ENCODE assay signal across 8 mouse cellular contexts in genomic region chr12:113187584-113188295, GRCm38 (mm10). TPM values are rescaled to one million over a fixed set of nuclear protein-coding genes. Genes with fewer than 3 reads are reported as not detected.
DNase-seq lines count a peak whose midpoint lies in the region; ATAC-seq lines count a peak whose summit lies in the region.

No protein-coding gene starts in this region.

- H3K9me3 ChIP-seq in heart, embryonic 16.5 days (replicated peaks; ENCODE audit: control insufficient read depth, low read length) = no peaks in the 10 kb centered on the region; the same call in 1 of the 2 replicates
- no peaks in the 10 kb centered on the region for H3K9me3 ChIP-seq in liver, embryonic 13.5 days (replicated peaks)
- no peaks in the 10 kb centered on the region for H3K9me3 ChIP-seq in neural tube, embryonic 11.5 days (ENCODE audit: control insufficient read depth, low read length)
- no peaks in the 10 kb centered on the region for H3K9me3 ChIP-seq in stomach, embryonic 15.5 days

- H3K27me3 ChIP-seq in heart, embryonic 16.5 days (ENCODE audit: control insufficient read depth, insufficient read depth, low read length) = peaks cover 36% of the 10 kb centered on the region
- H3K27me3 ChIP-seq in liver, embryonic 13.5 days = peaks cover 60% of the 10 kb centered on the region
- no peaks in the 10 kb centered on the region for H3K27me3 ChIP-seq in neural tube, embryonic 11.5 days (ENCODE audit: control insufficient read depth, insufficient read depth, low read length)
- peaks cover 27% of the 10 kb centered on the region for H3K27me3 ChIP-seq in stomach, embryonic 15.5 days (replicated peaks)

- ATAC-seq in CD4-positive, CD25-positive, alpha-beta regulatory T cell, adult 4 months = peak; percentile 88
- ATAC-seq in erythroid progenitor cell, adult 5-6 weeks (replicated peaks; ENCODE audit: low FRiP score, poor library complexity, severe bottlenecking) = 0 out of 2 replicates have a peak, but pooled peaks have one; percentile 35
- ATAC-seq in heart, embryonic 16.5 days (replicated peaks; ENCODE audit: extremely low read depth, insufficient read depth, low FRiP score) = peak; percentile 51; the same call in 1 of the 2 replicates
- ATAC-seq in liver, embryonic 13.5 days (ENCODE audit: low read depth) = 0 out of 2 replicates have a peak, but pooled peaks have one; percentile 43
- peak; percentile 28 for ATAC-seq in neural tube, embryonic 11.5 days (ENCODE audit: insufficient read depth, low FRiP score, low TSS enrichment)
- peak; percentile 44 for ATAC-seq in stomach, embryonic 15.5 days (ENCODE audit: insufficient read depth, low FRiP score, low read depth)

- no peak overlapping the region for H3K27ac ChIP-seq in heart, embryonic 16.5 days (ENCODE audit: low read length)
- no peak overlapping the region for H3K27ac ChIP-seq in liver, embryonic 13.5 days
- no peak overlapping the region for H3K27ac ChIP-seq in neural tube, embryonic 11.5 days (ENCODE audit: low read depth, low read length)
- H3K27ac ChIP-seq in stomach, embryonic 15.5 days = no peak overlapping the region

- H3K36me3 ChIP-seq in heart, embryonic 16.5 days (ENCODE audit: control insufficient read depth, insufficient read depth) = no peaks in the 10 kb centered on the region
- H3K36me3 ChIP-seq in liver, embryonic 13.5 days = no peaks in the 10 kb centered on the region
- 0 out of 2 replicates have a peak, but pooled peaks cover 2% of the 10 kb centered on the region for H3K36me3 ChIP-seq in neural tube, embryonic 11.5 days (ENCODE audit: control insufficient read depth, insufficient read depth, low read length)
- 0 out of 2 replicates have a peak, but pooled peaks cover 4% of the 10 kb centered on the region for H3K36me3 ChIP-seq in stomach, embryonic 15.5 days

- H3K4me1 ChIP-seq in heart, embryonic 16.5 days (ENCODE audit: control insufficient read depth, insufficient read depth, low read length) = peaks cover 17% of the 10 kb centered on the region
- peaks cover 20% of the 10 kb centered on the region for H3K4me1 ChIP-seq in liver, embryonic 13.5 days (replicated peaks)
- H3K4me1 ChIP-seq in neural tube, embryonic 11.5 days (ENCODE audit: control insufficient read depth, insufficient read depth, low read length) = peaks cover 19% of the 10 kb centered on the region
- peaks cover 29% of the 10 kb centered on the region for H3K4me1 ChIP-seq in stomach, embryonic 15.5 days

- peak; percentile 58 for DNase-seq in brain, embryonic 18.5 days (ENCODE audit: low read depth, low spot score)
- peak; percentile 71 to 73 for DNase-seq in kidney, postnatal 25 days
- DNase-seq in liver, embryonic 13.5 days = peak; percentile 41
- peak; percentile 93 for DNase-seq in neural tube, embryonic 11.5 days (ENCODE audit: low spot score)

- H3K9ac ChIP-seq in heart, embryonic 16.5 days (ENCODE audit: low read length) = peak overlapping the region; percentile 48; the same call in 1 of the 2 replicates
- no peak overlapping the region for H3K9ac ChIP-seq in liver, embryonic 13.5 days
- peak overlapping the region; percentile 9; the same call in 1 of the 2 replicates for H3K9ac ChIP-seq in neural tube, embryonic 11.5 days (ENCODE audit: low read length)
- H3K9ac ChIP-seq in stomach, embryonic 15.5 days = no peak overlapping the region

- WGBS in heart, embryonic 16.5 days = 3% methylated on average over 56 of the region's 56 CpGs
- 3% methylated on average over 56 of the region's 56 CpGs for WGBS in liver, embryonic 13.5 days (ENCODE audit: insufficient replicate concordance)
- 3% methylated on average over 56 of the region's 56 CpGs for WGBS in neural tube, embryonic 11.5 days
- 4% methylated on average over 56 of the region's 56 CpGs for WGBS in stomach, embryonic 15.5 days

- peak overlapping the region; percentile 83 for H3K4me2 ChIP-seq in heart, embryonic 16.5 days (ENCODE audit: low read depth, low read length)
- peak overlapping the region; percentile 63 for H3K4me2 ChIP-seq in liver, embryonic 13.5 days
- peak overlapping the region; percentile 85 for H3K4me2 ChIP-seq in neural tube, embryonic 11.5 days (ENCODE audit: low read depth)
- H3K4me2 ChIP-seq in stomach, embryonic 15.5 days = peak overlapping the region; percentile 90

- H3K4me3 ChIP-seq in heart, embryonic 16.5 days (ENCODE audit: low read length) = peak overlapping the region; percentile 50
- H3K4me3 ChIP-seq in liver, embryonic 13.5 days (replicated peaks) = peak overlapping the region; percentile 33
- H3K4me3 ChIP-seq in neural tube, embryonic 11.5 days (ENCODE audit: low read depth, low read length) = peak overlapping the region; percentile 26
- H3K4me3 ChIP-seq in stomach, embryonic 15.5 days (replicated peaks) = peak overlapping the region; percentile 38

RNA-seq across cellular contexts. Expression of gene Tmem121, which starts 2.0 kb away (rescaled TPM):
- polyA plus RNA-seq in CD4-positive, CD25-positive, alpha-beta regulatory T cell, adult 4 months (2017; shearing (Covaris generic)) = not detected
- not detected in 2 replicates for total RNA-seq in erythroid progenitor cell, adult 5-6 weeks (2015; ENCODE audit: low replicate concordance)
- not detected in 2 replicates for total RNA-seq in erythroid progenitor cell, adult 5-6 weeks (2017; ENCODE audit: low replicate concordance)
- 5.5 and 7.8 TPM in 2 replicates for polyA plus RNA-seq in heart, embryonic 16.5 days (2015; fragmentation: Nextera tagmentation; extraction: Ambion mirVana)
- polyA plus RNA-seq in liver, embryonic 13.5 days (2015; fragmentation: Nextera tagmentation; extraction: Ambion mirVana) = 0.46 and 0.52 TPM in 2 replicates
- polyA plus RNA-seq in neural tube, embryonic 11.5 days (2014; fragmentation: Nextera tagmentation; extraction: Ambion mirVana) = 13.2 and 13.7 TPM in 2 replicates
- polyA plus RNA-seq in stomach, embryonic 15.5 days (2015; fragmentation: Nextera tagmentation; extraction: Ambion mirVana) = 8.4 and 10.5 TPM in 2 replicates

RNA-seq across cellular contexts. Expression of gene Tedc1, which starts 31.5 kb away (rescaled TPM):
- polyA plus RNA-seq in CD4-positive, CD25-positive, alpha-beta regulatory T cell, adult 4 months (2017; shearing (Covaris generic)) = 1 to 10 TPM; 1.5 to 3.3 TPM
- 11.3 and 18.7 TPM in 2 replicates for total RNA-seq in erythroid progenitor cell, adult 5-6 weeks (2015; ENCODE audit: low replicate concordance)
- total RNA-seq in erythroid progenitor cell, adult 5-6 weeks (2017; ENCODE audit: low replicate concordance) = 18.9 and 38.9 TPM in 2 replicates
- 25.0 and 28.1 TPM in 2 replicates for polyA plus RNA-seq in heart, embryonic 16.5 days (2015; fragmentation: Nextera tagmentation; extraction: Ambion mirVana)
- 12.0 and 12.9 TPM in 2 replicates for polyA plus RNA-seq in liver, embryonic 13.5 days (2015; fragmentation: Nextera tagmentation; extraction: Ambion mirVana)
- 30.6 and 36.0 TPM in 2 replicates for polyA plus RNA-seq in neural tube, embryonic 11.5 days (2014; fragmentation: Nextera tagmentation; extraction: Ambion mirVana)
- polyA plus RNA-seq in stomach, embryonic 15.5 days (2015; fragmentation: Nextera tagmentation; extraction: Ambion mirVana) = 26.0 and 32.1 TPM in 2 replicates

RNA-seq across cellular contexts. Expression of gene Crip1, which starts 41.6 kb away (rescaled TPM):
- polyA plus RNA-seq in CD4-positive, CD25-positive, alpha-beta regulatory T cell, adult 4 months (2017; shearing (Covaris generic)) = 1,000 to 10,000 TPM in 1 of 2 experiments, 100 to 1,000 TPM in 1; 784 to 1,045 TPM
- total RNA-seq in erythroid progenitor cell, adult 5-6 weeks (2015; ENCODE audit: low replicate concordance) = 106 and 143 TPM in 2 replicates
- total RNA-seq in erythroid progenitor cell, adult 5-6 weeks (2017; ENCODE audit: low replicate concordance) = 93.8 and 176 TPM in 2 replicates
- polyA plus RNA-seq in heart, embryonic 16.5 days (2015; fragmentation: Nextera tagmentation; extraction: Ambion mirVana) = 719 and 763 TPM in 2 replicates
- polyA plus RNA-seq in liver, embryonic 13.5 days (2015; fragmentation: Nextera tagmentation; extraction: Ambion mirVana) = 84.5 and 94.1 TPM in 2 replicates
- 53.3 and 58.2 TPM in 2 replicates for polyA plus RNA-seq in neural tube, embryonic 11.5 days (2014; fragmentation: Nextera tagmentation; extraction: Ambion mirVana)
- polyA plus RNA-seq in stomach, embryonic 15.5 days (2015; fragmentation: Nextera tagmentation; extraction: Ambion mirVana) = 312 and 313 TPM in 2 replicates

RNA-seq across cellular contexts. Expression of gene Crip2, which starts 47.7 kb away (rescaled TPM):
- polyA plus RNA-seq in CD4-positive, CD25-positive, alpha-beta regulatory T cell, adult 4 months (2017; shearing (Covaris generic)) = 1 to 10 TPM; 5.7 to 6.9 TPM
- 22.7 and 54.1 TPM in 2 replicates for total RNA-seq in erythroid progenitor cell, adult 5-6 weeks (2015; ENCODE audit: low replicate concordance)
- total RNA-seq in erythroid progenitor cell, adult 5-6 weeks (2017; ENCODE audit: low replicate concordance) = 16.0 and 29.5 TPM in 2 replicates
- polyA plus RNA-seq in heart, embryonic 16.5 days (2015; fragmentation: Nextera tagmentation; extraction: Ambion mirVana) = 1,743 and 2,017 TPM in 2 replicates
- 47.9 and 50.4 TPM in 2 replicates for polyA plus RNA-seq in liver, embryonic 13.5 days (2015; fragmentation: Nextera tagmentation; extraction: Ambion mirVana)
- polyA plus RNA-seq in neural tube, embryonic 11.5 days (2014; fragmentation: Nextera tagmentation; extraction: Ambion mirVana) = 198 and 211 TPM in 2 replicates
- polyA plus RNA-seq in stomach, embryonic 15.5 days (2015; fragmentation: Nextera tagmentation; extraction: Ambion mirVana) = 125 and 130 TPM in 2 replicates

Comparison
In these comparisons a context has a peak if more than half of its experiments do, and no peak if none do; other contexts are left out.
1. ATAC-seq: peak in every context shown above with its lines; median percentile 88 in CD4-positive, CD25-positive, alpha-beta regulatory T cell, adult 4 months; 51 in heart, embryonic 16.5 days; 44 in stomach, embryonic 15.5 days; 43 in liver, embryonic 13.5 days; 35 in erythroid progenitor cell, adult 5-6 weeks; 28 in neural tube, embryonic 11.5 days.
2. DNase-seq: peak in every context shown above with its lines; median percentile 93 in neural tube, embryonic 11.5 days; 72 in kidney, postnatal 25 days; 58 in brain, embryonic 18.5 days; 41 in liver, embryonic 13.5 days.
3. H3K9ac ChIP-seq: peak in heart, embryonic 16.5 days (single experiment) and neural tube, embryonic 11.5 days (single experiment); none in liver, embryonic 13.5 days (single experiment) and stomach, embryonic 15.5 days (single experiment).
4. Peak in every context shown above with its lines, with median percentiles within 50 percentile points of each other: H3K4me2 ChIP-seq and H3K4me3 ChIP-seq.